Mouse (Mus musculus) kidney, postnatal 36 days (tissue): ENCODE measurements around the gene Prkg1.

Experiments
- DNase-seq, 2 experiments: peaks; one replicate each; pipeline ENCODE4 v3.0.0; 2021 to 2022; ENCODE audit warnings: mixed read lengths in 2 of 2

The Prkg1 gene

DNA sequence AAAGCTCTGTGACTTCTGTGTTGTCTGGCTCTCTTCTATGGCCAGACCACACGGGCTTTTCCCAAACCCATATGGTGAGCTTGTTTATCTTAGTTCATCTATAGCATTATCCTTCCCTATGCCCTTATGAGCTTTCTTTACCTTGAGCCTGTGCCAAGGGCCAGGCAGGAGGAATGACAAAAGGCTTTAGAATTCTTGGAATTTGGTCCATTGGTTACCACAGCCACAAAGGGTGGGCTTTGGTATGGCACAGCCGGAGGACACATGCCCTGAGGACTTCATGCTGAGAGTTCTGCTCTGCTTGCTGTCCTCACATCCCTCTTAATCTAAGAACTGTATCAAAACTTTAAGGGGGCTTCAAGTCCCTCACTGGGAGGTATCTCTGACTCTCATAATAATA lies 628.5 kb downstream of the Prkg1 start:
- DNase-seq = no peak

DNA sequence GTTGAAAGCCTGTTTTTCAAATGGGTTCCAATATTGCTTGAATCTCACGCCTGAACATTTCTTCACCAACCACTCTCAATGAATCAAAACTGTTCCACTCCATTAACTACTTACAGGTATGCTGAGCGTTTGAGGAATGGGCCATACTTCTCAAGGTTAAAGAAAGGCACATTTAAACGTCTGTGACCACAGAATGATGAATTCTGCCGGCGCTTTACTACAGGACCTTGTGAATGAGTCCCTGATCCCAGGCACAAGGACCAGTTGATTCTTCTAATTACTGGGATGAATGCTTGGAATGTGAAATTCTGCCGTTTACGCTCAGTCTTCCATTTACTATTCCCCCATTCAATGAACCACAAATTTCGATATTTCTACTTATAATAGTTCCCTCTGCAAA lies 632.2 kb downstream of the Prkg1 start:
- DNase-seq = peak in 1 of 2 experiments; percentile 4

DNA sequence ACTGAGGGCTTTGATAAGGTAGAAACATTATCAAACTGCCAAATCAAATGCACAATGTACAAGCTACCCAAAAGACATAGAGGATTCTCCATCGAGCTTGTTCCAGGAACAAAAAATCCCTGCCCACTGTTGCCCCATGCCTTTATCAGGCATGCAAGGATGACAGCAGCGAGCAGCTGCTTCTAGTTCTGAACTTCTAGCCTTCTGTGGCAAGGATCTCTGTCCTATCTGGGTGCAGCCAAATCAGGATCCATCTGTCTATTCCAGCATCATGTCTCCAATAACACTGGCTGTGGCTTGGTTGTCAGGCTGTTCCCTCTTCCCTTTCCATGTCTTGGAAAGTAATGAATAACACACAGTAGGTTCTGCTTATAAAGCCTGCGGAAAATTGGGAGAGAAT lies 640.2 kb downstream of the Prkg1 start:
- no peak for DNase-seq

DNA sequence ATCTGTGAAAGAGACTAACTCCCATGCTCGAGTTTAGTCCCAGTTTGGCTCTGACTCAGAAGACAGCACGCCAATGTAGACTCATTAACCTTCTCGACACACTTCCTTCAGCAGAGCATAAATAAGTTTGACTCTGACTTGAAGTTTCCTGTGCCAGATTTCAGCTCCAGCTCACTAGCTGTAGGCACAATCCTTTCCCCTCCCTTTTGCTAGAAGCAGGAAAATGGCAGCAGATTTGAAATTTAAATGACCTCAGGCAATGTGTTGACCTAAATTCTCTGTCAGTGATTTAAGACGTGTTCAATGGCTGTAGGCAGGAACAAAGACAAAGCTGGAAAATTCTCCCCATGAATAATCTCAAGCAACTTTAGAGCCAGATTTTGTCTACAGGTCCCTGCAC lies 650.1 kb downstream of the Prkg1 start:
- peak; percentile 33 to 59 for DNase-seq

DNA sequence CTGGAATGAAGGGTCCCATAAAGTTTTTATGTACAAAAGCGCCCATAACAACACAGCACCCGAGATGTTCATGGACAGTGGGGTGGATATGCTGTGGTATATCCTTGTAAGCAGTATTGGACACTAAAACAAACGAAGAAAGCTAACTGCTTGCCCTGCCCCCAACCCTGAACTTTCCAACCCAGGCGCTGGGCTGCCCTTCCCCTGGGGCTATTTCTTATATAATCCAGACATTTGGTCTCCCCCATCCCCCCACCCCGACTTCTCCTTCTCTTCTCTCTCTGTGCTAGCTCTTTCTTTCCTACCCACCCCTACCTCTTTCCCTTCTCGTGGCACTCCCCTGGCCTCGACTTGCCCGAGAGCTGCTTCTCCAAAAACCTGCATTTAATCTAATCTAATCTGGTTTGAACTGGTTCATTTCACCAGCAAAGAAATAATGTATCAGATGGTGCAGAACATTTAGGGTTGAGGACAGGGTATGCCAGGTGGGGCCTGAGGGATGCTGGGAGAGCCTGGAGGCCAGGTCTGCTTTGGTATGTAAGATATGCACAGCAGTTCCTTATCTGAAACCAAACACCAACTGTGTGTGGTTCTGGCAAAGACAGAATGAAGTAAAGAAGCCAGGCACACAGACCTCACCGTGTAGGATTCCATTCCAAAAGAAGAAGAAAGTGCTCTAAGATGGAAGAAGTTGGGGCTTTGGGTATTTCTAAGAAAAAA lies 657.8 kb downstream of the Prkg1 start:
- no peak for DNase-seq

DNA sequence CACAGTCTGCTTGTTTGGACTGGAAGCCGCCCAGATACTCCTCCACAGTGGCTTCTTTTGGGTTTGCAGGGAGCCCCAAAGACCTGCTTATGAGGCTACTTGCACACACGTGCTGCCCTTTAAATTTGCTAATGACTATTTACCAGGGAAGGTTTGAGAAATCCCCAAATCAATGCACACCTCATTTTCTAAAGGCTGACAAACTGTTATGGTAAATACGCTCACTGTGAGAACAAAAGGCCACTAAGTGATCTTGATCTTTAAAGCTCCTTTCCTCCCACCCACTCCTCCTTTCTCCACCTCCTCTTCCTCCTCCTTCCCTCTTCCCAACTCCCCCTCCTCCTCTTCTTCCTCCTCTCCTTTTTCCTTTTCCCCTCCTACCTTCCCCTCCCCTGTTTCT lies 658.8 kb downstream of the Prkg1 start:
- DNase-seq = no peak

DNA sequence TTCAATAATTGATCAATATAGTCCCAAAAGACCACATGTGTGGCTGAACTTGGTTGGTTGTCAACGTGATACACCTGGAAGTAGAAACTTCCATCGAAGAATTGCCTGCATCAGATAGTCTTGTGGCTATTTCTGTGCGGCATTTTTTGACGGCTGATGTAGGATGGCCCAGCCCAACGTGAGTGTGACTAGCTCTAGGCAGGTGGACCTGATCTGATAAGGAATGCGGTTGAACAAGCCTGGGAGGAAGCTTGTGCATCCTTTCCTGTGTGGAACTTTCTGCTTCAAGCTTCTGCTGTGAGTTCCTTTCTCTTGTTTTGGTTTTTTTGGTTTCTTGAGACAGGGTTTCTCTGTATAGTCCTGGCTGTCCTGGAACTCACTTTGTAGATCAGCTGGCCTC lies 660.1 kb downstream of the Prkg1 start:
- DNase-seq = no peak

DNA sequence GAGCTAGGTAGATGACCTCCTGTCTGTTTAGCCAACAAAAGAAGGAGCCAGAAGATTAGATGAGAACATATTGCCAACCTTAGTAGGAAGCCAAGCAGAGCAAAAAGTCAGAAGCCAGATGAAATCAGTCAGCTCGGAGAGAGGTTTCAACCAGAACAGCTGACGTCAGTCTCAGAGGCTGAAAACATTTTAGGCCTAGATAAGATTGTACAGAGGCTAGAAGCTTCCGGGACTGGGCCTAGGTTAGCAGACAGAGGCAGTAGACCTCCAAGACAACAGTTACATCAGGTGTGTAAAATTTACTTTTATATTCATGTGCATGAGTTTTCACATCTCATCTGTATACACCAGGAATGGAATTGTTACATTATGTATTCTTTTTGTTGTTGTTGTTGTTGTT lies 665.5 kb downstream of the Prkg1 start:
- DNase-seq = peak in 1 of 2 experiments; percentile 12

DNA sequence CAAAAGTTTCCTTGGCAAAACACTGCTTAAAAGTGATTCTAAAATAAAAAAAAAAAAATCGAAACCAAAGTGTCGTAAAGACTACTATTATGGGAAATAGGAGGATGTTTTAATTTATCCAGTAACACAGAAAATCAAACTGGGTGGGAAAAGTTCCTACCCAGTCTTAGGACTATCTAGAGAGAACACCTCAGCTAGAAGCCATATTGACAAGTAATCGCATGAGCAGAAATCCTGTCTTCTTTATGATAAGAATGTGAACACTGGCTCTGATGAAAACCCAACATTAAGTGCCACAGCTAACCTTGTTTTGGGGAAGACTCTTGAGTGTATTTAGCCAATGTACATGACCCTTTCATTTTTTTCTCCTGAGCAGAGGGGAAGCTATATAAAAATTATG lies 667.0 kb downstream of the Prkg1 start:
- DNase-seq = no peak

DNA sequence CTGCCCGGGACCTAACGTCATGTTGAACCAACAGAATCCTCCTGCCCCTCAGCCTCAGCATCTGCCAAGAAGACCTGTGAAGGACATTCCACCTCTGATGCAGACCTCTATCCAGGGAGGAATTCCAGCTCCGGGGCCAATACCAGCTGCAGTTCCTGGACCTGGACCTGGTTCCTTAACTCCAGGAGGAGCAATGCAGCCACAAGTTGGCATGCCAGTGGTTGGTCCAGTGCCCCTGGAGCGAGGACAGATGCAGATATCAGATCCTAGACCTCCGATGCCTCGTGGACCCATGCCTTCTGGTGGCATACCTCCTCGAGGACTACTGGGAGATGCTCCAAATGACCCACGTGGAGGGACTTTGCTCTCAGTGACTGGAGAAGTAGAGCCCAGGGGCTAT lies 681.1 kb downstream of the Prkg1 start:
- no peak for DNase-seq

DNA sequence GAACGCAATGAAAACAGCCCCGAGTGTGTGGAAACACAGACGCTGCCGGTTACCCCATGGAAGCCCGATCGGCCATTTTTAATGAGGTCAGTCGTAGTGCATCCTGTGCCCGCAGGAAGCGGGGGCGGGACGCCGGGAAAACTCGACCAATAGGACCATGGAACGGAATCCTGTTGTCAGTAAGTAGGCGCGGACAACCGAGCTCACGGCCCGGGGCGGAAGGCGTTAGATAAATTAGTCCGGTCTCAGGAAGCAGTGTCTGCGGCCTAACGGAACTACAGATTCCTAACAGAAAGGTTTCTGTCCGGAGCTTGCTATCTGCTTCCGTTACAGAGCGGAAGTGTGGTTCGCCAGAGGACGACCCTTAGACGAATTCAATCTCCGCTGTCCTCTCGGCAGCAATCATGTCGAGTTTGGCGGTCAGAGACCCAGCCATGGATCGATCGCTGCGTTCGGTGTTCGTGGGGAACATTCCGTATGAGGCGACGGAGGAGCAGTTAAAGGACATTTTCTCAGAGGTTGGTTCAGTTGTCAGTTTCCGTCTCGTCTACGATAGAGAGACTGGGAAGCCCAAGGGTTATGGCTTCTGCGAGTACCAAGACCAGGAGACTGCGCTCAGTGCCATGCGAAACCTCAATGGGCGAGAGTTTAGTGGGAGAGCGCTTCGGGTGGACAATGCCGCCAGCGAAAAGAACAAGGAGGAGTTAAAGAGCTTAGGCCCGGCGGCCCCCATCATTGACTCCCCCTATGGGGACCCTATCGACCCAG lies 682.0 kb downstream of the Prkg1 start, which contains the start of gene Cstf2t:
Gene Cstf2t (plus strand): TSS at position 176 of the 768 bp plus-strand sequence.
- DNase-seq = peak; percentile 100

DNA sequence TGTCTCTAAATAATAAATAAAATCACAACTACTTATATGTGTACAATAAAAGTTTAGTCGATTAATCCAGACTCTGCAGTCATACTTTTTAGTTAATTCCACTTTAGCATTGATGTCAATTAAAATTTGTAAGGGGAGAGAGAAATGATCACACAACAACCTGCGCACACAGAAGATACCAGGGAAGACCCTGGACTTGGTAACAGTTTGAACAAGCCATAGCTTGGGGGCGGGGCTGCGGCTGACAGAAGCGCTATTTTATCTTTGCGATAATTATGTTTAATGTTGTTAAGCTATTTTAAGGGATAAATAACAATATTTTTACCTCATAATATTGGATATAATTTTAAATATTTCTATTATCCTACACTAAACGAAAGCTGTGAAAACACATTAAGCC lies 682.6 kb downstream of the Prkg1 start:
- no peak for DNase-seq

DNA sequence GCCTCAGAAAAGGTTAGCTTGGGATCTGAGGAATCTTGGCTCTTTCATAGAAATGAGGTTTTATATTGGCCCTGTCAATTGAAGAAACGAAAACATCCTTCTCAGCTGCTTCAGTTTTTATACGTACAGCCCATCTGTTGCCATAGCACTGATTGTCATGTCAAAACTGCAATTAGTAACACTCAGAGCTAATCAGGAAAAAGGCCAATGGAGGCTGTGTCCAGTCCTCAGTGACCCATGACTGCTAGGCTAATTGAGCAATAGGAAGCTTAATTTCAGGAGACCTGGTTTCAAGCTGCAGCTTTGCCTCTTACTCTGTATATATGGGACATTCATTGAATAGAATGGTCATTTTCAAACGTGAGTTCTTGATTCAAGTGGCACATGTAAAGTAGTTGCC lies 686.6 kb downstream of the Prkg1 start:
- DNase-seq = no peak

DNA sequence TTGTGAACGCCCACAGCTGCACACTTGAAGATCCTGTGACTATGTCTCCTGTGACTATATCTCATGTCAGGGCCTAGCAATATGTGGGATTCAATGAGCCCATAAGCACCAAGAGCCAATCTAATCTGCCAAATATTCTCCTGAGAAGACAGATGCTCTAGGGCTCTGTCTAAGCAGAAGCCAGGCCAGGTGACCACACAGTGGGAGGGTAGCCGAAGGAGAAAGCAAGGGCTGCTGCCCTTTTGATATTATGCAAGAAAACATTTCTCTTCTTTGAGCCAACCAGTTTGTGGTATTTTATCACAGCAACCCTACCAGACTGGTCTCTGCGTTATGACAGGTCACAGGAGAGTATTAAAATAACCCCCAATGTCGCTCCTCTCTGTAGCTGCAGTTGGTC lies 688.7 kb downstream of the Prkg1 start:
- DNase-seq = no peak

DNA sequence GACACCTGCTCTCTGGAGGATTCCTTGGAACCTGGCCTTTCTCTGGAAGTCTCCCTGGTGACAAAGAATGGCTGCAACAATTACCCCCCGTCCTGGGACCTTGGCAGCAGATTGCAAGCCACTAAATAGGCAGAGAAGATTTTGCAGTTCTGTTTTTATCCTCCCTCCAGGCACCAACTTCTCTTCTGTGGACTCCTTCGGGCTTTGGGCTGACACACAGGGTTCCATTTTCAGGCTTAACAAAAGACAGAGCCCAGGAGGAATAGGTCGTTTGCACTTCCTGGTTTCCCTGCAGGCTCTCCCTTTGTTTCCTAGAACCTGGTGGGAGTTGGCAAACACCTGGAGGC lies 690.1 kb downstream of the Prkg1 start:
- no peak for DNase-seq

DNA sequence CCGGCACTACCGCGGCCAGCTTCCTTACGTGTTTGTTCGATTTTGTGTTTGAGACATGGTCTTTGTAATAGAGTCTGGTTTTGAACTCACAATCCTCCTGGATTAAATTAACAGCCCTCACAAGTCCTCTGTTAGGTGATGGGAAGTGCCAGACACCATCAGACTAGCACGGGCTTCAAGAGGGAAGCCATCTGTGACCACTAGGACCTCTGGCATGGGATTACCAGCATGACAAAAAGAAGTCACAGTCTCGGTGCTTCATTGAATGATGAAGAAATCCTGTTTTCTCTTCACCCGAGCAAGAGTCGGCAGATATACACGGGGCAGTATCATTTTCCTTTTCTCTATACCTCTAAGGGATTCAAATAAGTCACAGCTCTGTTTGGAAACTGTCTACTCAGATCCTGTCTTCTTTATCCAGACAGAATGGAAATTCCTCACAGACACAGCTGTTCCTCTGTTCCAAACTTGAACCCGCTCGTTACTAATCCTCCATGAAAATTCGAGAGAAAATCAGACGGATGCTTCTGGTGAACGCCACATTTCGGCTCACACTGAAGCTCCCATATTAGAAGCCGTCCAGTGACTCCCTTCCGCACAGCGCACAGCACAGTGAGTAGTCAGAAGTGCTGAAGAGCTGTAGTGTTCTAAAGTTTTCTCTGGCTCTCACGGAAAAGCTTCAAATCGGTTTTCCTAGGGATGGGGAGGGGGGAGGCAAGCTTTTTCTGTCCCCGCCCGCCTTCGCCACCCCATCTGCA lies 690.7 kb downstream of the Prkg1 start:
- no peak for DNase-seq

DNA sequence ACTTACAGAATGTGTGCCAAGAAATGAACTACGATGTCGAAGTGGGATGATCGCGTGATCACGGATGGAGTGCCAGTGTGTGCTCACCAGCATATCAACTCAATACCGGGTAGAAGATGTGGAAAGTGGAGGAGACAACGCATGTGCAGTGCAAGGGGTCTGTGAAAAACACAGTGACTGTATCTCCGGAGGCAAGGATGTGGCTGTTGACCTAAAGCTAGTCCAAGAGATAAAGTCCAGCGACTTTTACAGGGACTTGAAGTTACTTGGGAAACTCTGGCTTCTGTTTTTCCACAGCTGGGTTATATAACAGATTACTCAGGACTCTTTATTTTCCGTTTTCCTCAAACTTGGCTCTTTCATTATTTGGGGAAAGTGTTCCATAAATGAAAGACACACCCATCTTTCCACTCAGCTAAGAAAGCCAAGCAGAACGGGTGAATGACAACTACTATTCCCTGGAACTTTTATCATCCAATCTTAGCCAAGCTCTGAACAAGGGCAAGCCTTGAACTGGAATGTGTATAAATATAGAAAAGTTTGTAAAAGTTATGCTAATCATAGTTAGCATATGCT lies 699.5 kb downstream of the Prkg1 start:
- no peak for DNase-seq

DNA sequence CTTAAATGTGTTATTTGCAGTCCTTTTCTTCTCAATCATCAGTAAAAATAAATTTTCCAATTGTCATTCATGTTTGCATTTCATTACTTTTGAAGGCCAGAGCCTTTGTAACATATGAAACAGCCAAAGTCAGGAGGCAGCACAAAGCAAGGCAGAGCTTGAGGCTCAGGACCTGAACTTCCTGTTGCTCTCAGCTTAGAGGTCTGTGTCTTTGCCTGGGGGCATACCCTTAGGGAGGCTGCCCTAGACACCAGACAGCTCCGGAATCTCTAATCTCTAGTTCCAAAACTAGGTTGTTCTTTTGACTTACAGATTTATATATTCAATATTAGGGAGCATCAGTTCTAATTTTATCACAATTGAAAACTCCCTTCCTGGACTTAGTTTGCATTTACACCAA lies 700.1 kb downstream of the Prkg1 start:
- no peak for DNase-seq

DNA sequence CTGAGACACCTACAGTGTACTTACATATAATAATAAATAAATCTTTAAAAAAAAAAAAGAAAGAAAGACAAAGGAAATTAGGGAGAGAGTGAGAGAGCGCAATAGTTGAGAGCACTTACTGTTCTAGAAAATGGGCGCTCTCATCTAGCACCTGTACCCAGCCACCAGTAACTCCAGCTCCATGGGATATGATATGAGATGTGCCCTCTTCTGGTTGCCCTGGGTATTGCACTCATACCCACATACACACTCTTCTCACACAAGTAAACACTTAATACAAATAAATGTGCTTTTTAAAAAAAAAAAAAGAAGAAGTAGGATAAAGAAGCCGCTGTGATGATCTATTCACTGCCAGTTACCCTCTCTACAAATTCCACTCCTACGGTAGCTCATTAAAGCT lies 718.2 kb downstream of the Prkg1 start:
- peak in 1 of 2 experiments; percentile 36 for DNase-seq

DNA sequence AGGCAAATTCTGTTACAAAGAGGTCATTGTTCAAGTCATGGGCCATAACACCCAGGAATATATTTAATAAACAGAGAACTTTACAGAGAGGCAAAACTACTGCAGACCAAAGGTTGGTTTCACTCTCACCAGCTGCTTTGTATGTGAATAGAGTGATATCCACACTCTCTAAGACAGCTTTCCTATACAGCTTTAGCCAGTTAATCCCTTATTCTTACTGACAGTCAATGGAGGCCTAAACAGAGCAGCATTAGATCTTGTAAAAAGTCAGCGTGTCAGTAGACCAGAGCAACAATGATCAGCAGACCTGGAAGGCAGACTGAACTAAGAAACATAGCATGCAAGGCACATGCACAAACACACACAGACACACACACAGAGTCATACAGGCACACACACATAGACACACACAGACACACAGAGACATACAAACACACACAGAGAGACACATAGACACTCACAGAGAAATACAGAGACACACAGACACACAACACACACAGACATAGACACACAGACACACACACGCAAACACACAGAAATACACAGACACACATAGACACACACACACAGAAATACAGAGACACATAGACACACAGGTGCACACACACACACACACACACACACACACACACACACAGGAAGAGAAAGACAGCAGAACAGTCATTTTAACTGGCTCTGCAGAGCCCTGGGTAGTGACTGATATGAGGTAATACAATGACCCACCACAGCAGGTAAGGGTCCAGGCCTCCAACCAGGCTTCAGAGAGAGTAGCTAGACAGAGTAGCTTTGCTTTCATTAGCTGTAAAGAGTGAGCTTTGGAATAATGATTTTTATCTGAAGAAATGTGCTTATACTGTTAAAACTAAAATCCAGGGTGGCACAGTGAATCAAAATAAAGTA lies 723.6 kb downstream of the Prkg1 start:
- no peak for DNase-seq

DNA sequence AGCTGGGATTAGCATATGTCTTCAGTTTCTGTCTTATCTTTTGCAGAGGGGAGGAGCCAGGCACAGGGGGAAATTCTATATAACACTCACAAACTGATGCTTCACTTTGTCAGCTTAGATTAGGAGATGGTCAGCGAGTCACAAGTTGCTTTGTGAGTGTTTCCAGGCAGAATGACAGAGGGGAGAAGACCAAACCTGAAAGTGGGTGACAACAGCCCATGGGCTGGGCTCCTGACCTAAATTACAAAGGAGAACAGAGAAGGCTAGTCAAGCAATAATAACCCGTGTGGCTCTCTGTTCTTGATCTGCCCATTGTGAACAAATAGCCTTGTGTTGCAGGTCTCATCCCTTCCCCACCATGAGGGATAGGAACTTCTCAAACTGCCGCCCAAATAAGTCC lies 725.9 kb downstream of the Prkg1 start:
- DNase-seq = no peak

DNA sequence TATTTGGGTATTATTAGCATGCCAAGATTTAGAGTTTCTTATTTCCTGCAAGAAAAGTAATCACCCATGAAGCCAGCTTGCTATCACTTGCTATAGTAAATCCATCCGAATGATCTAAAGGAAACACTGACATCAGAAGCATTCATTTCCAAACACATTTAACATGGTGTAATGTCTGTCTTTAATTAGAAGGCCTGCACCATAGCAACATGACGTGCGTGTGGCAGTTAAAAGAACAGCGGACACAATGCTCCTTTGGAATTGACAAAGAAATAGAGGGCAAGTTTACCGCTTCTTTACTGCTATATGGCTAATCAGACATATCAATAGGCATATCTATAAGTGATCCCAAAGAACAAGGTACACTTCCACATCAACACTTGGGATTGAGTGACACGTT lies 733.2 kb downstream of the Prkg1 start:
- no peak for DNase-seq
